Mouse (Mus musculus) skeletal muscle tissue, adult 2 months (tissue): ENCODE data around the gene Gm3336.

ENCODE experiments used
- DNase-seq: peaks from one replicate; pipeline ENCODE4 v3.0.0-alpha.2; 2012; ENCODE audit warnings: low read depth, low spot score

The Gm3336 gene

GRCm38 (mm10) chr8:70695318-70696018 is 22.9 kb upstream of the Gm3336 start:
- peak; percentile 73 for DNase-seq

- DNase-seq: peak; percentile 89
These were observed 22.1 kb upstream of the Gm3336 start for GRCm38 (mm10) chr8:70696019-70696885.

- no peak for DNase-seq
These were observed 21.4 kb upstream of the Gm3336 start for GRCm38 (mm10) chr8:70696946-70697345.

GRCm38 (mm10) chr8:70697366-70698250 is 20.7 kb upstream of the Gm3336 start:
- DNase-seq: no peak

GRCm38 (mm10) chr8:70698310-70699109 is 19.8 kb upstream of the Gm3336 start, which contains the start of gene Jund:
Jund (plus strand) TSS chr8:70698949.
- peak; percentile 100 for DNase-seq

- DNase-seq: no peak
These were observed 19.1 kb upstream of the Gm3336 start for GRCm38 (mm10) chr8:70699116-70699833.

- peak; percentile 88 for DNase-seq
These were observed 18.3 kb upstream of the Gm3336 start for GRCm38 (mm10) chr8:70699834-70700554.

GRCm38 (mm10) chr8:70700555-70700922 is 17.8 kb upstream of the Gm3336 start:
- DNase-seq: peak; percentile 96

- no peak for DNase-seq
These were observed 17.0 kb upstream of the Gm3336 start for GRCm38 (mm10) chr8:70701048-70701981.

GRCm38 (mm10) chr8:70701982-70702841 is 16.1 kb upstream of the Gm3336 start:
- DNase-seq: no peak

GRCm38 (mm10) chr8:70702842-70703182 is 15.5 kb upstream of the Gm3336 start:
- peak; percentile 93 for DNase-seq

GRCm38 (mm10) chr8:70703287-70703686 is 15.1 kb upstream of the Gm3336 start, which contains the start of gene Iqcn:
Iqcn (plus strand) TSS chr8:70703457.
- no peak for DNase-seq

- no peak for DNase-seq
These were observed 10.1 kb upstream of the Gm3336 start for GRCm38 (mm10) chr8:70708281-70708680.

- DNase-seq: no peak
These were observed 8.5 kb upstream of the Gm3336 start for GRCm38 (mm10) chr8:70709794-70710193.

- peak; percentile 81 for DNase-seq
These were observed 8.0 kb upstream of the Gm3336 start for GRCm38 (mm10) chr8:70710296-70710695.

- DNase-seq: no peak
These were observed 7.3 kb upstream of the Gm3336 start for GRCm38 (mm10) chr8:70711041-70711440.

- no peak for DNase-seq
These were observed 4.4 kb upstream of the Gm3336 start for GRCm38 (mm10) chr8:70713991-70714390.

GRCm38 (mm10) chr8:70715086-70715485 is 3.3 kb upstream of the Gm3336 start:
- no peak for DNase-seq
